Mouse (Mus musculus) liver (tissue): ENCODE data around the gene Aqp9.

Source experiments
- DNase-seq: peaks from one replicate; pipeline ENCODE4 v3.0.0-alpha.2; 2020; ENCODE audit warnings: mixed read lengths

Aqp9 gene

GRCm38 (mm10) chr9:71166871-71167465 lies 1.5 kb downstream of the Aqp9 start:
- no peak for DNase-seq

GRCm38 (mm10) chr9:71166019-71166705 lies 2.3 kb downstream of the Aqp9 start:
- peak; percentile 88 for DNase-seq

GRCm38 (mm10) chr9:71165510-71165909 lies 3.0 kb downstream of the Aqp9 start:
- no peak for DNase-seq

DNA sequence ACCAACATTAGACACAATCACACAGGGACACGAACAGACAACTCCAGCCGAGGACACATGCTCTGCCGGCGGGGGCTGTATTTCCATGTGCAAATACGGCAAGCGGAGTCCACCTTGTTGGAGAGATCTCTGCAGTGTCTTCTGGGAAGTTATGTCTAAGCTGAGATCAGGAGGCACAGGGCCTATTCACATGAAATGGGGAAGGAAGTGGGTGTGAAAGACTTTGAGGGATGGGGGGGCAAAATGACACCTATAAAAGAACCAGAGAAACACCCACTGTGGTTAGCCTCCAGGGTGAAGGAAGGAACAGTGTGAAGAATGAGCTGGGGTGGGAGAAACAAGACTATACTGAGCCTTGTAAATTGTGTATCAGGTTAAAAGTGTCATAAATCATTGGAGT lies 3.4 kb downstream of the Aqp9 start:
- DNase-seq, result no peak

- DNase-seq, result peak; percentile 65
Observed at GRCm38 (mm10) chr9:71164353-71164752, 4.1 kb downstream of the Aqp9 start.

GRCm38 (mm10) chr9:71162858-71163740 lies 5.4 kb downstream of the Aqp9 start:
- peak; percentile 78 for DNase-seq

GRCm38 (mm10) chr9:71162131-71162857 lies 6.2 kb downstream of the Aqp9 start:
- DNase-seq, result no peak

DNA sequence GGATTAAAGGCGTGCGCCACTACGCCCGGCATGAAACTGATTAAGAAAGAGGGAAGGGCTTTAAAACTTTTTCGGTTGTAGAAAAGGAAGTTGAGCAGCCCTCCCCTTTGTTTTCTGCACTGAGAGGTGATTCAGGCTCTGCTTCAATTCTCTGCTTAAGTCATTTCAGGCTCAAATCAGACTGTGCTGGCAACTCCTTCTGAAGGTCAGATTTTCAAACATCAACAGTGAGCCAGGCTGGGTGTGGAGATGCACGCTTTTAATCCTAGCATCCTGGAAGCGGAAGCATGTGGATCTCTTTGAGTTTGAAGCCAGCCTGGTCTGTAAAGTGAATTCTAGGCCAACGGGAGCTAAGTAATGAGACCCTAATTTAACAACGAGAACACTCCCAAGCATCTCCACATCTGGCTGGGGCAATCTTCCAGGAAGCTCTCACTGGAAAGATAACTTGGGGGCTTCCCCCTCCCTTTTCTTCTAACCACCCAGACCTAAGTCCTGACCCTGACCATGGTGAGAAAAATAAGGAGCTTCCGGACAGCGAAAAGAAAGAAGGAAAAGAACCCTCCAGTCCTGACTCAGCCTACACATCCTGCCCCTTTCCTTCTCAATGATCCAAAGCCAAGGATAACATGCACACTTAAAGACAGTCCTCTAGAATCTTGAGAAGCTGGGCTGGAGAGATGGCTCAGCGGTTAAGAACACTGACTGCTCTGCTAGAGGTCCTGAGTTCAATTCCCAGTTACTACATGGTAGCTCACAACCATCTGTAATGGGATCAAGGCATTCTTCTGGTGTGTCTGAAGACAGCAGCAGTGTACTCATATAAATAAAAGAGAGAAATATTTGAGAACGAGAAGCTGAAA lies 7.4 kb downstream of the Aqp9 start:
- DNase-seq, result no peak

DNA sequence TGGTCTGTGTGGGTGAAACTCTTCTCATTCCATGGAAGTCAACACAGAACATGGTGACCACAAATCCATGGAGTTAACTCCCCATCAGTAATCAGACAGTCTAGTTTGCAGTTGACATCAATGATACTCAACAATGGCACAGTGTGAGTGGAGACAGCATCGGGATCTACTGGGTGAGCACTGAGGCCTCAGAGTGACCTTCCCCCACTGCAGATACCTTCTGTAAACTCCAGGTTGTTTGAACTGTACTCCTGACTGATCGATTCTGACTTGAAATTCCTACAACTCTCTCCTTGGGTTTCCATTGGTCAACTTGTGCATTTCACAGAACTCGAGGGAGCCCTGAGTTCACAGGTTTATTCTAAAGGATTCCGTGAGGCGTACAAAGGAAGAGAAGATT lies 8.8 kb downstream of the Aqp9 start:
- no peak for DNase-seq

DNA sequence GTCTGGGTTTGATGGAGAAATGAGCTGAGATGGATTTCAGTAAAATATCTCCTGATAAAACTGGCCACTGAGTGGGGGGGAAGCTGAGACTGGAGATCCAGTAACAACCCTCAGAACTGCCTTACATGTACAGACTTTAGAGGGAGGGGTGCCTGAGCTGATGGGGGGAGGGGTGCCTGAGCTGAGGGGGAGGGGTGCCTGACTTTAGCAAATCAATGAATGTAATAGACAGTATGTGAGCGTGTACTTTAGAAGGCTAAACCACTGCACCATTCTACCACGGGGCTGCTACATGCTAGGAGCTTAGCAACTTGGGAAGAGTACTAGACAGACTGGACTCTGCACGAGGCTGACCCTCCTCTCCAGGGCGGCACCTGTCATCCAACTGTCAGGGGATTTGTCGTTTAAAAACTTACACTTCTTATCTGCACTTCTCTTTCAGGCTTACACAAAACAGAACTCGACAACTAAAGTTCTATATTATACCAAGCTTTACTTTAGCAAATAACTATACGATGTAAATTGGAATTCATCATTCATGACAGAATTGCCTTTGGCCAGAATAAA lies 9.3 kb downstream of the Aqp9 start:
- DNase-seq, result no peak

DNA sequence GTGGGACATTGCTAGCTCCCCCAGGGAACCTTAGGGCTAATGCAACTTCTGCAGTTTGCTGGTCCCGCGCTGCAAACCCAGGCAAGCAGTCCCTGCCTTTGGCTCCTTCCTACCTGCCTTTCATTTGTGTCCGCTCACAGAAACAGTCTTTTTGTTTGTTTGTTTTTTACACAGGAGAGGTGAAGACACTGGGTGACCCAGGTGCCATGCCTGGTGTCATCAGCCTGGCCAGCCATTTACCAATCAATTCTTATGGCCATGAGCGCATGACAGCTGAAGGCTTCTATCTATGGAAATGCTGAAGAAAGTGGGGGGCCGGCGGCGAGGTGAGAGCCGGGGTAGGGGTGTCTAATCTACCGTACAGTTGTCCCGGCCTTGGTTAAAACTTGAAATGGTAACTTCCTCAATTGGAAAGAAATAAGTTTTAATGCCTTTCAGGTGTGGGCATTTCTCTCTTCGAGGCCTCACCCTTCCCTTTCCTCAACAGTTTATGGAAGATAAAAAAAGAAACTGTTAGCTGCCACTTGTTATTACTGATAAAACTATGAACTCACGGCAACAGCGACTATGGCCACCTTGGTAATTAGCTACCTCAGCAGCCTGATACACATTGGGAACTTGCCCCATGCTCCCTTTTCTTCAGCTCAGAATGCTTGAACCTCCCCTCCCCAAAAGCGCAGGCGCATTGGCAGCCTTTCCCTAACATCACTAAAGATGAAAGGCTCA lies 10.4 kb downstream of the Aqp9 start:
- peak; percentile 52 for DNase-seq

GRCm38 (mm10) chr9:71156447-71157035 lies 11.9 kb downstream of the Aqp9 start:
- DNase-seq, result peak; percentile 57

- DNase-seq, result no peak
Observed at GRCm38 (mm10) chr9:71155399-71156005, 13.0 kb downstream of the Aqp9 start.

DNA sequence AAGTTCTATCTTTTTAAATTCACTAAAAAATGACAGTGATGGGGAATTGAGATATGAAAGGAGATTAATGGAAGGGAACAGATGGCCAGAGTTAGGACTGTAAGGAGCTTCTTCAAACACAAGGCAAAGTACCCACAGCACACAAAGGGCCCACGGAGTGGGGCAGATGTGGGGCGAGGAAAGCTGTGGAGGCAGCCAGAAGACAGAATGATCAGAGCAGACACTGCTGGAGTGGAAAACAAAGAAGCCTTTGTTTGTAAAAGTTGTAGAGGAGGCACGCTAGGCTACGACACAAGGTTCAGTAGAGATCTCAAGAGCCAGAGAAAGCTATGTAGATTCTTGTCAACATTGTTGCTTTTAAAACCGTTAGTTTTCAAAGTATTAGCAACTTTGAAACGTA lies 17.1 kb downstream of the Aqp9 start:
- DNase-seq, result no peak

DNA sequence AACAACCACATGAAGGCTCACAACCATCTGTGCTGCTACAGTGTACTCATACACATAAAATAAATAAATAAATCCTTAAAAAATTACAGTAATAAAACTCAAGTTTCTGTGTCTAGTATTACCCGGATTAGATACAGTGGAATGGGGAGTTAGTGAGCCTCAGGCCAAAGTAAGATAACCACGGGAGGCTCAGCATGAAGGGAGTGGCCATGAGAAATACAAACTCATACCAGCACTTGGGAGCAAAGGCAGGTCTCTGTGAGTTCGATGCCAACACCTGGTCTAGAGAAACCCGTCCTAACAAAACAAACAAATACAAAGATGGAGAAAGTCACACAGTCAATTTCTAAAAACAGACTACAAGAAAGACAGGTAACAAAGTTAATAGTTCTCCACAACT lies 18.3 kb downstream of the Aqp9 start:
- peak; percentile 69 for DNase-seq

DNA sequence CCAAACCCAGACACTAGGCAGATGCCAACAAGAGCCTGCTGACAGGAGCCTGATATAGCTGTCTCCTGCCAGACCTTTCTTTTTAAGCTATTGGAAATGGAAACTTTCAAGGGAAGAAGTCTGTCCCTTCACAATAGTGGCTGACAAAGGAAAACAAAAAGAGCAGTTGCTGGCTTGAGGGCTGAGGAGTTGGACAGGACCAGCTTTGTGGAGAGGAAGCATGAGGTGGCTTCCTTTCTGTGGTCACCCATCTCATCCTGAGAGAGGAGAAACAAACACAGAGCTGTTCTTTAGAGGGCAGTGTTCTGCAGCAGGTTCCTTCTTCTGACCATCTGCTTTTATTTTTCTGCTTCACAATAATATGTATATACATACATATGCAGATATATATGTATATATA lies 19.6 kb downstream of the Aqp9 start:
- no peak for DNase-seq

- peak; percentile 84 for DNase-seq
Observed at GRCm38 (mm10) chr9:71146210-71146609, 22.3 kb downstream of the Aqp9 start.

GRCm38 (mm10) chr9:71140205-71140604 lies 28.3 kb downstream of the Aqp9 start:
- DNase-seq, result no peak

- no peak for DNase-seq
Observed at GRCm38 (mm10) chr9:71138936-71139335, 29.5 kb downstream of the Aqp9 start.

- no peak for DNase-seq
Observed at GRCm38 (mm10) chr9:71137267-71137945, 31.1 kb downstream of the Aqp9 start.
